Mouse (Mus musculus): Measurements from ENCODE around the gene Thrb. TPM values are rescaled to one million over a fixed set of nuclear protein-coding genes. Genes with fewer than 3 reads are reported as not detected.

The Thrb gene
- 0.32 and 0.79 TPM in 2 replicates for polyA plus RNA-seq (2014; fragmentation: Nextera tagmentation; extraction: Ambion mirVana)

GRCm38 (mm10) chr14:17659686-17660328, at the start of gene Thrb:
Gene Thrb, plus strand, starts transcription at chr14:17660261.
- Histone ChIP-seq H3K9me3 (ENCODE audit: control insufficient read depth, low read length) (no peaks in the 10 kb centered on the region), H3K36me3 (ENCODE audit: control insufficient read depth, insufficient read depth, low read length) (no peaks in the 10 kb centered on the region), H3K27ac (ENCODE audit: low read depth, low read length) (no peak within 1 kb of the TSS), H3K27me3 (ENCODE audit: control insufficient read depth, insufficient read depth, low read length) (peaks cover 18% of the 10 kb centered on the region), H3K4me1 (replicated peaks; ENCODE audit: control insufficient read depth, insufficient read depth, low read length) (peaks cover 4% of the 10 kb centered on the region; the same call in 1 of the 2 replicates), H3K9ac (ENCODE audit: low read length) (peak within 1 kb of the TSS; percentile 51), H3K4me3 (ENCODE audit: low read depth, low read length) (peak within 1 kb of the TSS; percentile 53), H3K4me2 (ENCODE audit: low read depth, low read length, severe bottlenecking) (peak within 1 kb of the TSS; percentile 82)
- DNase-seq (ENCODE audit: low spot score) (no peak), ATAC-seq (replicated peaks; ENCODE audit: low FRiP score) (peak; percentile 3)
- WGBS, result 2% methylated on average over 23 of the region's 23 CpGs

GRCm38 (mm10) chr14:17621671-17622070, 38.4 kb upstream of the Thrb start:
- DNase-seq (ENCODE audit: low spot score) (no peak), ATAC-seq (replicated peaks; ENCODE audit: low FRiP score) (no peak)
- Histone ChIP-seq H3K9me3 (ENCODE audit: control insufficient read depth, low read length) (no peaks in the 10 kb centered on the region), H3K4me2 (ENCODE audit: low read depth, low read length, severe bottlenecking) (no peak overlapping the region), H3K36me3 (ENCODE audit: control insufficient read depth, insufficient read depth, low read length) (no peaks in the 10 kb centered on the region), H3K4me3 (ENCODE audit: low read depth, low read length) (no peak overlapping the region), H3K4me1 (replicated peaks; ENCODE audit: control insufficient read depth, insufficient read depth, low read length) (no peaks in the 10 kb centered on the region), H3K27ac (ENCODE audit: low read depth, low read length) (no peak overlapping the region), H3K27me3 (ENCODE audit: control insufficient read depth, insufficient read depth, low read length) (no peaks in the 10 kb centered on the region), H3K9ac (ENCODE audit: low read length) (no peak overlapping the region)
- WGBS, result 82% methylated on average over 3 of the region's 3 CpGs

GRCm38 (mm10) chr14:17623936-17624335, 36.1 kb upstream of the Thrb start:
- no peaks in the 10 kb centered on the region for H3K36me3 ChIP-seq (ENCODE audit: control insufficient read depth, insufficient read depth, low read length)
- H3K9ac ChIP-seq (ENCODE audit: low read length), result no peak overlapping the region
- H3K27me3 ChIP-seq (ENCODE audit: control insufficient read depth, insufficient read depth, low read length), result no peaks in the 10 kb centered on the region
- H3K4me3 ChIP-seq (ENCODE audit: low read depth, low read length), result no peak overlapping the region
- WGBS, result 67% methylated on average over 2 of the region's 2 CpGs
- H3K9me3 ChIP-seq (ENCODE audit: control insufficient read depth, low read length), result no peaks in the 10 kb centered on the region
- ATAC-seq (replicated peaks; ENCODE audit: low FRiP score) (no peak), DNase-seq (ENCODE audit: low spot score) (no peak)
- no peak overlapping the region for H3K4me2 ChIP-seq (ENCODE audit: low read depth, low read length, severe bottlenecking)
- H3K4me1 ChIP-seq (replicated peaks; ENCODE audit: control insufficient read depth, insufficient read depth, low read length), result no peaks in the 10 kb centered on the region
- no peak overlapping the region for H3K27ac ChIP-seq (ENCODE audit: low read depth, low read length)

GRCm38 (mm10) chr14:17629215-17629614, 30.8 kb upstream of the Thrb start:
- Histone ChIP-seq H3K27ac (ENCODE audit: low read depth, low read length) (no peak overlapping the region), H3K27me3 (ENCODE audit: control insufficient read depth, insufficient read depth, low read length) (no peaks in the 10 kb centered on the region), H3K9me3 (ENCODE audit: control insufficient read depth, low read length) (no peaks in the 10 kb centered on the region), H3K36me3 (ENCODE audit: control insufficient read depth, insufficient read depth, low read length) (no peaks in the 10 kb centered on the region), H3K4me3 (ENCODE audit: low read depth, low read length) (no peak overlapping the region), H3K4me2 (ENCODE audit: low read depth, low read length, severe bottlenecking) (no peak overlapping the region), H3K9ac (ENCODE audit: low read length) (no peak overlapping the region), H3K4me1 (replicated peaks; ENCODE audit: control insufficient read depth, insufficient read depth, low read length) (no peaks in the 10 kb centered on the region)
- 83% methylated on average over 5 of the region's 5 CpGs for WGBS
- DNase-seq (ENCODE audit: low spot score), result no peak
- ATAC-seq (replicated peaks; ENCODE audit: low FRiP score), result no peak

- H3K36me3 ChIP-seq (ENCODE audit: control insufficient read depth, insufficient read depth, low read length), result no peaks in the 10 kb centered on the region
- no peaks in the 10 kb centered on the region for H3K27me3 ChIP-seq (ENCODE audit: control insufficient read depth, insufficient read depth, low read length)
- H3K4me3 ChIP-seq (ENCODE audit: low read depth, low read length), result no peak overlapping the region
- no peak overlapping the region for H3K27ac ChIP-seq (ENCODE audit: low read depth, low read length)
- 7% methylated on average over 19 of the region's 19 CpGs for WGBS
- H3K4me1 ChIP-seq (replicated peaks; ENCODE audit: control insufficient read depth, insufficient read depth, low read length), result no peaks in the 10 kb centered on the region
- DNase-seq (ENCODE audit: low spot score), result no peak
- peak overlapping the region; percentile 37; the same call in 1 of the 2 replicates for H3K4me2 ChIP-seq (ENCODE audit: low read depth, low read length, severe bottlenecking)
- H3K9ac ChIP-seq (ENCODE audit: low read length), result no peak overlapping the region
- peak; percentile 76 for ATAC-seq (replicated peaks; ENCODE audit: low FRiP score)
- H3K9me3 ChIP-seq (ENCODE audit: control insufficient read depth, low read length), result no peaks in the 10 kb centered on the region
These were observed 27.1 kb upstream of the Thrb start for GRCm38 (mm10) chr14:17632887-17633522.

- 75% methylated on average over 3 of the region's 3 CpGs for WGBS
- H3K9me3 ChIP-seq (ENCODE audit: control insufficient read depth, low read length), result no peaks in the 10 kb centered on the region
- no peak for ATAC-seq (replicated peaks; ENCODE audit: low FRiP score)
- no peak for DNase-seq (ENCODE audit: low spot score)
- no peak overlapping the region for H3K4me3 ChIP-seq (ENCODE audit: low read depth, low read length)
- H3K4me2 ChIP-seq (ENCODE audit: low read depth, low read length, severe bottlenecking), result no peak overlapping the region
- H3K36me3 ChIP-seq (ENCODE audit: control insufficient read depth, insufficient read depth, low read length), result no peaks in the 10 kb centered on the region
- no peak overlapping the region for H3K27ac ChIP-seq (ENCODE audit: low read depth, low read length)
- no peak overlapping the region for H3K9ac ChIP-seq (ENCODE audit: low read length)
- no peaks in the 10 kb centered on the region for H3K27me3 ChIP-seq (ENCODE audit: control insufficient read depth, insufficient read depth, low read length)
- H3K4me1 ChIP-seq (replicated peaks; ENCODE audit: control insufficient read depth, insufficient read depth, low read length), result no peaks in the 10 kb centered on the region
These were observed 23.1 kb upstream of the Thrb start for GRCm38 (mm10) chr14:17636971-17637370.

GRCm38 (mm10) chr14:17641770-17642169, 18.3 kb upstream of the Thrb start:
- 74% methylated on average over 3 of the region's 3 CpGs for WGBS
- no peak for ATAC-seq (replicated peaks; ENCODE audit: low FRiP score)
- Histone ChIP-seq H3K36me3 (ENCODE audit: control insufficient read depth, insufficient read depth, low read length) (no peaks in the 10 kb centered on the region), H3K9ac (ENCODE audit: low read length) (no peak overlapping the region), H3K4me1 (replicated peaks; ENCODE audit: control insufficient read depth, insufficient read depth, low read length) (no peaks in the 10 kb centered on the region), H3K27me3 (ENCODE audit: control insufficient read depth, insufficient read depth, low read length) (no peaks in the 10 kb centered on the region), H3K9me3 (ENCODE audit: control insufficient read depth, low read length) (no peaks in the 10 kb centered on the region), H3K4me3 (ENCODE audit: low read depth, low read length) (no peak overlapping the region), H3K27ac (ENCODE audit: low read depth, low read length) (no peak overlapping the region), H3K4me2 (ENCODE audit: low read depth, low read length, severe bottlenecking) (no peak overlapping the region)
- DNase-seq (ENCODE audit: low spot score), result no peak

- no peak overlapping the region for H3K4me2 ChIP-seq (ENCODE audit: low read depth, low read length, severe bottlenecking)
- ATAC-seq (replicated peaks; ENCODE audit: low FRiP score), result no peak
- 52% methylated on average over 5 of the region's 5 CpGs for WGBS
These were observed 5.0 kb upstream of the Thrb start for GRCm38 (mm10) chr14:17655084-17655483.

More at GRCm38 (mm10) chr14:17655084-17655483, 5.0 kb upstream of the Thrb start:
- Histone ChIP-seq H3K36me3 (ENCODE audit: control insufficient read depth, insufficient read depth, low read length) (no peaks in the 10 kb centered on the region), H3K9ac (ENCODE audit: low read length) (no peak overlapping the region), H3K4me1 (replicated peaks; ENCODE audit: control insufficient read depth, insufficient read depth, low read length) (peaks cover 1% of the 10 kb centered on the region; the same call in 1 of the 2 replicates), H3K4me3 (ENCODE audit: low read depth, low read length) (no peak overlapping the region), H3K9me3 (ENCODE audit: control insufficient read depth, low read length) (no peaks in the 10 kb centered on the region), H3K27ac (ENCODE audit: low read depth, low read length) (no peak overlapping the region), H3K27me3 (ENCODE audit: control insufficient read depth, insufficient read depth, low read length) (peaks cover 4% of the 10 kb centered on the region)
- DNase-seq (ENCODE audit: low spot score), result no peak
